Mouse (Mus musculus) thymus, postnatal 36 days (tissue): ENCODE measurements around the gene LTO1.

Experiments used
- DNase-seq, 2 experiments: peaks; one replicate each; pipeline ENCODE4 v3.0.0; 2022; ENCODE audit warnings: mixed read lengths in 2 of 2

The LTO1 gene

GRCm38 (mm10) chr7:144911121-144911520 lies 3.8 kb upstream of the LTO1 start:
- DNase-seq, result no peak

GRCm38 (mm10) chr7:144912897-144913296 lies 2.0 kb upstream of the LTO1 start:
- no peak for DNase-seq

GRCm38 (mm10) chr7:144914296-144914947 lies 478 bp upstream of the LTO1 start:
- DNase-seq, result no peak

- DNase-seq, result no peak
Observed at GRCm38 (mm10) chr7:144918823-144919222, 3.9 kb downstream of the LTO1 start.

GRCm38 (mm10) chr7:144927591-144927990 lies 12.7 kb downstream of the LTO1 start:
- no peak for DNase-seq

GRCm38 (mm10) chr7:144928009-144928888 lies 13.3 kb downstream of the LTO1 start:
- no peak for DNase-seq

GRCm38 (mm10) chr7:144928889-144929210 lies 13.9 kb downstream of the LTO1 start:
- DNase-seq, result no peak

- no peak for DNase-seq
Observed at GRCm38 (mm10) chr7:144929506-144929905, 14.6 kb downstream of the LTO1 start.

- no peak for DNase-seq
Observed at GRCm38 (mm10) chr7:144929931-144930330, 15.0 kb downstream of the LTO1 start.

GRCm38 (mm10) chr7:144931778-144932177 lies 16.9 kb downstream of the LTO1 start:
- DNase-seq, result peak; percentile 58 to 59

- DNase-seq, result no peak
Observed at GRCm38 (mm10) chr7:144932389-144932937, 17.6 kb downstream of the LTO1 start.

GRCm38 (mm10) chr7:144933336-144933735 lies 18.4 kb downstream of the LTO1 start:
- no peak for DNase-seq

GRCm38 (mm10) chr7:144933796-144934195 lies 18.9 kb downstream of the LTO1 start:
- DNase-seq, result no peak

- no peak for DNase-seq
Observed at GRCm38 (mm10) chr7:144934901-144935300, 20.0 kb downstream of the LTO1 start.

GRCm38 (mm10) chr7:144935563-144935962 lies 20.7 kb downstream of the LTO1 start:
- no peak for DNase-seq

- no peak for DNase-seq
Observed at GRCm38 (mm10) chr7:144936311-144936880, 21.5 kb downstream of the LTO1 start.

- peak; percentile 80 to 85 for DNase-seq
Observed at GRCm38 (mm10) chr7:144937490-144937889, 22.6 kb downstream of the LTO1 start.

- no peak for DNase-seq
Observed at GRCm38 (mm10) chr7:144937899-144938517, 23.1 kb downstream of the LTO1 start.

GRCm38 (mm10) chr7:144938661-144939343 lies 23.9 kb downstream of the LTO1 start:
- no peak for DNase-seq

- peak in 1 of 2 experiments; percentile 33 for DNase-seq
Observed at GRCm38 (mm10) chr7:144939344-144940002, 24.6 kb downstream of the LTO1 start, which contains the start of gene Ccnd1. Gene Ccnd1, minus strand, starts transcription at chr7:144939925.

GRCm38 (mm10) chr7:144940003-144940571 lies 25.2 kb downstream of the LTO1 start:
- DNase-seq, result no peak
